Mouse (Mus musculus) megakaryocyte-erythroid progenitor cell, adult 5 weeks (primary cell): ENCODE results near the gene Rhox4a. TPM values are rescaled to one million over a fixed set of nuclear protein-coding genes. Genes with fewer than 3 reads are reported as not detected.

Experiments
- polyA plus RNA-seq: library from polyadenylated mRNA; stranded (reverse); fragments of >175 nt; gene quantifications from 2 replicates; pipeline ENCODE4 v1.2.3, GENCODE M21; 2012

The Rhox4a gene
- not detected in 2 replicates for polyA plus RNA-seq

DNA sequence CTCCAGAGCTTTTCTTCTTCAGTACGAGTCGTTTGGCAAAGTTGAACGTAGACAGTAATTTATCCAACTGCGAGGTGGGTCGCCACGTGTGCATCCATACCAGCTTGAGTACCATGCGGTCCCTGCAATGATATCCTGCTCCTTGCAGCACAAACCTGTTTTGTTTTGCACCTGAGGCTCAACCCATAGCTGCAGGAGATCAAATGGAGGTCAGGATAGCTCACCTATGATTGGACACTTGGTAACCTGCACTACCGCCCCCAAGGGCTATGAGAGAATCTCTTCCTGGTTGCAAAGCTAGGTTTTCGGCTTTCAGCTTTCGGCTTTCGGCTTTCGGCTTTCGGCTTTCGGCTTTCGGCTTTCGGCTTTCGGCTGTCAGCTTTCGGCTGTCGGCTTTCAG lies at the start of gene Rhox4a:
Gene Rhox4a, plus strand, starts transcription at position 301 of the 400 bp plus-strand sequence.

DNA sequence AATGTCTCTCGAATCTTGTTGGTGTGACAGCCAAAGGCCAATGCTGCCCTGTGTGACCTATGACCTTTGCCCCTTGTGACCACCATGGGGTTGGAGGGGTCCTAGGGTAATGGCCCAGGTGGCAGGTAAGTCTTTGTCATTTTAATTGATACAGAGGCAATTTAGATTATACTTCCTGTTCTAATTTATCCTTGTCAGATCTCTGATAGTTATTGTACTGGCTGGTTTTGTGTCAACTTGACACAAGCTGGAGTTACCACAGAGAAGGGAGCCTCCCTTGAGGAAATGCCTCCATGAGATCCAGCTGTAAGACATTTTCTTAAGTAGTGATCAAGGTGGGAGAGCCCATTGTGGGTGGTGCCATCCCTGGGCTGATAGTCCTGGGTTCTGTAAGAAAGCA lies 43.0 kb upstream of the Rhox4a start, which contains the start of gene Rhox1:
Gene Rhox1, minus strand, starts transcription at position 101 of the 400 bp plus-strand sequence.

DNA sequence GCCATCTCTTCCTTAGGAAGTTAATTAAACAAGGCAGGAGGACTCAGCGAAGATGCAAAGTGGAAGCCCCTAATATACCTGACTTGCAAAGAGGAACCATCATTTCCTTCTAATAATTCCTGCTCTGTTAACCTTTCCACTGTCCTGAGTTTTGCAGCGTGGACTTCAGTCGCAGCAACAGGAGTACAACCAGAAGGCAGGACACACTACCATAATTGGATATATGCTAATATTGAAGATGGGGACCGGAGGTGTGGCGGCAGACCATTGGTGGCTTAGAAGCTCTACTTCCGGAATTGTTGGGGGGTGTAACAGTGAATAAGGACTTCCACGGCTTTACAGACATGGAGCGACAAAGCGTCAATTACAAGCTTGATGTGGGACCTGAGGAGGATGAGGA lies 20.5 kb upstream of the Rhox4a start, which contains the start of gene Rhox2a:
Gene Rhox2a, plus strand, starts transcription at position 301 of the 400 bp plus-strand sequence.

DNA sequence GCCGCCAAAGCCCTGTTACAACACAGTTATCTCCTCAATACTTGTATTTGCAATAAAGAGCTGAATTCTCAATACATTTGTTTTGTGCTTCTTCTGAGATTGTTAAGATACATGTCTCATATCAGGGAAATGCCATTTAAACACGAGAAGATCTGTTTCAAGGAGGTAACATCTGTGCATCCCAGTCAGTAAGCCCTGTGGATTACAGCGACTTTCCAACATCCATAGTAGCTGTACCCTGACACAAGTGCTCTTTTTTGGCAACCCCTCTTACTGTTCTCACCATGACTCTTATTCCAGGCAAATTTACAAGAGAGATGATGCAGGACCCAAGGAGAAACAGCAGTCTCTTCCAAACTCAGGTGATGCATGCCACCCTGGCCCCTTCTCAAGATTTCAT lies 15.5 kb upstream of the Rhox4a start, which contains the start of gene Rhox3a:
Gene Rhox3a, plus strand, starts transcription at position 301 of the 400 bp plus-strand sequence.

Other genes starting within 250 kb of the Rhox4a start
- 0.70 and 0.79 TPM in 2 replicates for gene Sowahd, start 216.5 kb upstream of the Rhox4a start, polyA plus RNA-seq
- gene Rpl39, start 179.9 kb upstream of the Rhox4a start, polyA plus RNA-seq = 334 and 387 TPM in 2 replicates
- gene Upf3b, start 155.0 kb upstream of the Rhox4a start, polyA plus RNA-seq = 7.4 and 13.5 TPM in 2 replicates
- gene Nkap, start 138.5 kb upstream of the Rhox4a start, polyA plus RNA-seq = 4.5 and 4.7 TPM in 2 replicates
- gene Akap14, start 96.5 kb upstream of the Rhox4a start, polyA plus RNA-seq = not detected in 2 replicates
- gene Ndufa1, start 74.2 kb upstream of the Rhox4a start, polyA plus RNA-seq = 322 and 341 TPM in 2 replicates
- gene Rnf113a1, start 74.1 kb upstream of the Rhox4a start, polyA plus RNA-seq = 5.8 and 6.3 TPM in 2 replicates
- not detected in 2 replicates for gene Gm9, start 54.3 kb upstream of the Rhox4a start, polyA plus RNA-seq
- gene Rhox1, start 43.1 kb upstream of the Rhox4a start, polyA plus RNA-seq = not detected in 2 replicates
- gene Rhox2a, start 20.4 kb upstream of the Rhox4a start, polyA plus RNA-seq = not detected in 2 replicates
- gene Rhox3a, start 15.4 kb upstream of the Rhox4a start, polyA plus RNA-seq = not detected in 2 replicates
- not detected in 2 replicates for gene Rhox3a2, start 114.7 kb downstream of the Rhox4a start, polyA plus RNA-seq
- not detected in 2 replicates for gene Rhox4a2, start 125.5 kb downstream of the Rhox4a start, polyA plus RNA-seq
- gene Rhox2b, start 146.7 kb downstream of the Rhox4a start, polyA plus RNA-seq = not detected in 2 replicates
- not detected in 2 replicates for gene Rhox4b, start 167.2 kb downstream of the Rhox4a start, polyA plus RNA-seq
- not detected in 2 replicates for gene Rhox2c, start 188.3 kb downstream of the Rhox4a start, polyA plus RNA-seq
- not detected in 2 replicates for gene Rhox3c, start 193.2 kb downstream of the Rhox4a start, polyA plus RNA-seq
- gene Rhox4c, start 215.0 kb downstream of the Rhox4a start, polyA plus RNA-seq = not detected in 2 replicates
- gene Rhox2d, start 228.1 kb downstream of the Rhox4a start, polyA plus RNA-seq = not detected in 2 replicates
- gene Rhox4d, start 249.0 kb downstream of the Rhox4a start, polyA plus RNA-seq = not detected in 2 replicates